ENCODE assay signal across 8 mouse cellular contexts in genomic region chr8:109416327-109417100, GRCm38 (mm10).
DNase-seq lines count a peak whose midpoint lies in the region; ATAC-seq and TF ChIP-seq lines count a peak whose summit lies in the region.

No protein-coding gene starts in this region.

- H3K27ac ChIP-seq in forebrain, embryonic 14.5 days (ENCODE audit: low read depth, low read length) = peak overlapping the region; percentile 90
- H3K27ac ChIP-seq in gastrocnemius, adult 2 months = no peak overlapping the region
- no peak overlapping the region for H3K27ac ChIP-seq in intestine, embryonic 15.5 days

- H3K9ac ChIP-seq in forebrain, embryonic 14.5 days (ENCODE audit: low read length) = peak overlapping the region; percentile 47
- no peak overlapping the region for H3K9ac ChIP-seq in intestine, embryonic 15.5 days

- intact Hi-C loops in left cerebral cortex, postnatal 14 days (cut with DNase I) = loop anchor here (5.0 to 10.0 kb wide), 9 partner anchors 46 to 1602 kb away; no protein-coding TSS in a partner anchor
- intact Hi-C loops in gastrocnemius, adult 2 months (cut with DNase I) = no loop called here

- H3K4me3 ChIP-seq in forebrain, embryonic 14.5 days (ENCODE audit: low read depth, low read length) = no peak overlapping the region
- H3K4me3 ChIP-seq in gastrocnemius, adult 2 months = no peak overlapping the region
- H3K4me3 ChIP-seq in intestine, embryonic 15.5 days (replicated peaks) = no peak overlapping the region

- peak overlapping the region; percentile 30 for H3K4me2 ChIP-seq in forebrain, embryonic 14.5 days (ENCODE audit: low read length)
- H3K4me2 ChIP-seq in intestine, embryonic 15.5 days (replicated peaks) = no peak overlapping the region

- ATAC-seq in forebrain, embryonic 14.5 days = peak; percentile 60
- no peak for ATAC-seq in intestine, embryonic 15.5 days

- 58% methylated on average over 17 of the region's 17 CpGs for WGBS in forebrain, embryonic 14.5 days
- WGBS in intestine, embryonic 15.5 days = 67% methylated on average over 17 of the region's 17 CpGs

- no peak for TF ChIP-seq CTCF in gastrocnemius, adult 2 months (IDR thresholded peaks at IDR 0.05)

- H3K4me1 ChIP-seq in forebrain, embryonic 14.5 days (ENCODE audit: control insufficient read depth, insufficient read depth, low read length) = peaks cover 31% of the 10 kb centered on the region
- H3K4me1 ChIP-seq in intestine, embryonic 15.5 days (replicated peaks) = no peaks in the 10 kb centered on the region

- no peaks in the 10 kb centered on the region for H3K9me3 ChIP-seq in forebrain, embryonic 14.5 days (replicated peaks; ENCODE audit: control insufficient read depth, low read length)
- H3K9me3 ChIP-seq in intestine, embryonic 15.5 days = no peaks in the 10 kb centered on the region

- no peaks in the 10 kb centered on the region for H3K36me3 ChIP-seq in forebrain, embryonic 14.5 days (ENCODE audit: control insufficient read depth, insufficient read depth, low read length)
- H3K36me3 ChIP-seq in intestine, embryonic 15.5 days = no peaks in the 10 kb centered on the region

- peak; percentile 15 to 17 for DNase-seq in frontal cortex, postnatal 14 days (ENCODE audit: low spot score in 2 of 2)
- no peak for DNase-seq in frontal cortex, postnatal 25 days (ENCODE audit: low spot score in 2 of 2)
- peak; percentile 82 for DNase-seq in forebrain, embryonic 14.5 days (ENCODE audit: low spot score)
- DNase-seq in left cerebral cortex, postnatal 14 days (ENCODE audit: low spot score in 2 of 2) = peak; percentile 37 to 50
- peak; percentile 66 to 70 for DNase-seq in right cerebral cortex, adult 2 months (ENCODE audit: low spot score in 2 of 2)
- DNase-seq in gastrocnemius, adult 2 months = no peak
- DNase-seq in ovary, postnatal 36 days (ENCODE audit: low spot score) = no peak

- no peaks in the 10 kb centered on the region for H3K27me3 ChIP-seq in forebrain, embryonic 14.5 days (replicated peaks; ENCODE audit: control insufficient read depth, insufficient read depth, low read length)
- no peaks in the 10 kb centered on the region for H3K27me3 ChIP-seq in intestine, embryonic 15.5 days (replicated peaks)

Comparison
In these comparisons a context has a peak if more than half of its experiments do, and no peak if none do; other contexts are left out.
1. DNase-seq: peak in frontal cortex, postnatal 14 days (2 of 2), forebrain, embryonic 14.5 days (single experiment), left cerebral cortex, postnatal 14 days (2 of 2) and right cerebral cortex, adult 2 months (2 of 2); none in frontal cortex, postnatal 25 days (0 of 2), gastrocnemius, adult 2 months (single experiment) and ovary, postnatal 36 days (single experiment).